Mouse (Mus musculus) embryonic facial prominence, embryonic 13.5 days (tissue): ENCODE measurements at regions not wholly inside any gene's neighbourhood (a gene's known extent, or its start where the extent isn't known, plus 50 kb on each side); places are given as distances from the start of the nearest gene placed in this dataset.

Source experiments
- ATAC-seq: fragments of 200-750 bp; cut with Nextera tagmentation; 2 replicates; pipeline ENCODE4 v1.8.0; 2017; ENCODE audit warnings: low read depth; ENCODE audit not compliant: insufficient number of reproducible peaks, insufficient read depth, low FRiP score, low TSS enrichment
- H3K27ac ChIP-seq: fragments of 300-500 bp; sonication (generic); 2 replicates; pipeline ENCODE4 v1.5.1; 2015; ENCODE audit warnings: moderate library complexity, mild to moderate bottlenecking, inconsistent platforms
- H3K27me3 ChIP-seq: fragments of 300-500 bp; sonication (generic); 2 replicates; pipeline ENCODE4 v1.6.1; 2015; ENCODE audit warnings: mild to moderate bottlenecking, inconsistent platforms
- H3K36me3 ChIP-seq: fragments of 300-500 bp; sonication (generic); 2 replicates; pipeline ENCODE4 v1.6.1; 2015; ENCODE audit warnings: mild to moderate bottlenecking, inconsistent platforms
- H3K4me1 ChIP-seq: fragments of 300-500 bp; sonication (generic); 2 replicates; pipeline ENCODE4 v1.6.1; 2015; ENCODE audit warnings: inconsistent platforms
- H3K4me2 ChIP-seq: fragments of 300-500 bp; sonication (generic); 2 replicates; pipeline ENCODE4 v1.6.1; 2015; ENCODE audit warnings: moderate library complexity, mild to moderate bottlenecking, inconsistent platforms
- H3K4me3 ChIP-seq: fragments of 300-500 bp; sonication (generic); 2 replicates; pipeline ENCODE4 v1.5.1; 2015; ENCODE audit warnings: mild to moderate bottlenecking, inconsistent platforms
- H3K9ac ChIP-seq: fragments of 300-500 bp; sonication (generic); 2 replicates; pipeline ENCODE4 v1.6.1; 2015; ENCODE audit warnings: mild to moderate bottlenecking, inconsistent platforms
- H3K9me3 ChIP-seq: fragments of 300-500 bp; sonication (generic); 2 replicates; pipeline ENCODE4 v1.6.1; 2016; ENCODE audit warnings: inconsistent platforms
- WGBS: fragments of 180-500 bp; shearing (Covaris S2); methylation state at CpG from one replicate; pipeline ENCODE4 v1.1.7; 2015; ENCODE audit warnings: mixed read lengths; 5-methylcytosine and 5-hydroxymethylcytosine counted together

DNA sequence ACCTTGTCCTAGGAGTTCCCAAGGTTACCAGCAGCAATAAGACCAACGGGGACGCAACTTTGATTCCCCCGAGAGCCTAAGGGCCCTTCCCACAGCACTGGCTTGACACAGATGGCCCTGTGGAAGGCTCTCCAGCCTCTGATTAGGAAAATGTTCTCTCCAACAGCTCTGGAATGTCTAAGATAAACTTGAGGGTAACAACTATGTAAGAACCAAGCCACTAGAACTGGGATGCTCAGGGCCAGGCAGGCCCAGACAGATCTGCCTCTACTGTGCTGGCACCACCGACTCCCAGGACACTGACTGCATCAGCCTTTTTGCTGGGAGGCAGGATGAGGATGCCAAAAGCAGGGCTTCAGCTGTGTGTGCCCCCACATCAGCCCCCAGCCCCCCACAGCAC is 61.9 kb upstream of the Laptm4a start:
- peak overlapping the region; percentile 75 for H3K27ac ChIP-seq
- H3K36me3 ChIP-seq: no peaks in the 10 kb centered on the region
- H3K4me2 ChIP-seq: no peak overlapping the region
- no peaks in the 10 kb centered on the region for H3K9me3 ChIP-seq
- no peak overlapping the region for H3K9ac ChIP-seq
- 62% methylated on average over 4 of the region's 4 CpGs for WGBS
- H3K4me3 ChIP-seq: no peak overlapping the region
- H3K27me3 ChIP-seq: no peaks in the 10 kb centered on the region
- peaks cover 48% of the 10 kb centered on the region for H3K4me1 ChIP-seq
- 0 out of 2 replicates have a peak, but pooled peaks have one; percentile 18 for ATAC-seq

DNA sequence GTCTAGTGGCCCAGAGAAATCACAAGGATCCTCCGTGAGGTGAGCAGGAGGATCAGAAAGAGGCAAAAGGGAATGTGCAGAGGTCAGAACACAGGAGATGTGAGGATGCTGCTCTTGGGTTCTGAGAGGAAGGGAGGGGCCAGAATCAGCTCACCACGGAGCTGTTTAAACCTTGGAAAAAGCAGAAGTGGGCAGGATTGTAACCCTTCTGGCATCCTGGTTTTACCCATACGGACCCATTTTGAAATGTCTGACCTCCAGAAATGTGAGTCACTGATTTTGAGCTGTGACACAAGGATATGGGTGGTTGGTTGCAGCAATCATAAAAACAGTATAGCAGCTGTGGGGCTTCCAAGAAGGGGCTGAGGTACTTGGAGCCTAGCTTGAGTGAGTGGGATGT is 56.6 kb upstream of the Laptm4a start:
- no peak overlapping the region for H3K4me2 ChIP-seq
- H3K9ac ChIP-seq: no peak overlapping the region
- H3K4me3 ChIP-seq: no peak overlapping the region
- ATAC-seq: no peak
- H3K36me3 ChIP-seq: no peaks in the 10 kb centered on the region
- H3K9me3 ChIP-seq: no peaks in the 10 kb centered on the region
- peaks cover 23% of the 10 kb centered on the region for H3K4me1 ChIP-seq
- no peak overlapping the region for H3K27ac ChIP-seq
- no peaks in the 10 kb centered on the region for H3K27me3 ChIP-seq
- 54% methylated on average over 3 of the region's 3 CpGs for WGBS

DNA sequence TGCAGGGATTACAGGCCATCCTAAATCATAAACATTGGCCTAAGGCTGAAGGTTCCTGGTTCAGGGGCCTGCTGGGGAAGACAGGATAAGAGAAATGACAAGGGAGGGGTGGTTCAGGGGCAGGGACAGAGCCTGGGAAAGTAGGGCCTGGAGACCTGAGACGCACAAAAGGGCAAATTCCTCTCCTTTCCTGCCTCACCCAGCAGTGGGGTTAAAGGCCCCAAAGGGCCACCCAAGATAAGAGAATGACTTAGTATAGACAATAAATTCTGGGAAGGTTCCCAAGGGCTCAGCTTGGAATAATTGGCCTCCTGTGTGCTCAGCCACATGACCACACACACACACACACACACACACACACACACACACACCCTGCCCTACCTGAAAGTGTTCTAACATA is 56.2 kb upstream of the Laptm4a start:
- ATAC-seq: no peak
- Histone ChIP-seq H3K9me3 (no peaks in the 10 kb centered on the region), H3K27ac (no peak overlapping the region), H3K9ac (no peak overlapping the region), H3K4me2 (no peak overlapping the region), H3K36me3 (no peaks in the 10 kb centered on the region), H3K27me3 (no peaks in the 10 kb centered on the region), H3K4me1 (peaks cover 19% of the 10 kb centered on the region; the same call in 1 of the 2 replicates), H3K4me3 (no peak overlapping the region)
- 59% methylated on average over 1 of the region's 1 CpGs for WGBS

DNA sequence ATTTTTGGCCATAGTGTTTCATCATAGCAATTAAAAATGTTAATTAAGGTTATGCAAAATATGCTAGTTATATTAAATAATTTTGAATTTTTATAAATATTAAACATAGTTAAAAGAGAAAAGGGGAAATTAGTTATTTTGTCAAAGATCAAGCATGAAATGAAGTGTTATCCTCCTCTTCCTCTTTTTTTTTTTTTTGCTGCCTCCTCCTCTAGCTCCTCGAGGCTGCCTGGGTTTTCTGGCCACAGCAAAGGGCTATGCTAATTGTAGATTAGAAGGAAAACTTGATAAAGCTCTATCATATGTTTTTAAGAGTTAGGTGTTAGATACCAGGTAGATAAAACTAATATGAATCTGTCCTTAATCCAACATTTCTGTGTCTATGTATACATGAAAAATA is 54.4 kb upstream of the Laptm4a start:
- no peaks in the 10 kb centered on the region for H3K9me3 ChIP-seq
- H3K27ac ChIP-seq: no peak overlapping the region
- H3K36me3 ChIP-seq: no peaks in the 10 kb centered on the region
- no peak for ATAC-seq
- H3K4me2 ChIP-seq: no peak overlapping the region
- no peak overlapping the region for H3K4me3 ChIP-seq
- H3K4me1 ChIP-seq: peaks cover 15% of the 10 kb centered on the region; the same call in 1 of the 2 replicates
- H3K9ac ChIP-seq: no peak overlapping the region
- 43% methylated on average over 1 of the region's 1 CpGs for WGBS
- no peaks in the 10 kb centered on the region for H3K27me3 ChIP-seq

DNA sequence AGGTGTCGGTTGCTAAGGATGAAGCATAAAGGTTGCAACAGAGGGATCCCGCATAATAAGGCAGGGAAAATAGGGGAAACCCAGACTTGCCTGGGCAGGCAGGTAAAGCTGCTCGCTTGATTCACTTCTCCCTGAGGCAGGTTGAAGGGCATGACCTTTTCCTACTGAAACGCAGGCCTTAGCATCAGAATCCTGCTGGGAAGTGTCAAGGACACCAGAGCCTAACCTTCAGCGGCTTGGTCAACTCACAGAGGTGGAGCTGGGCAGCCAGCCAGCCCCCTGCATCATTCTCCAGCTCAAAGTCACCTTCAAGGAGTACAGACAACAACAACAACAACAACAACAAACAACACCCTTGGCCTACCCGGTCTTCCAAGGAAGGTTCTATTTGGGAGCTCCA is 52.8 kb upstream of the Laptm4a start:
- no peaks in the 10 kb centered on the region for H3K27me3 ChIP-seq
- WGBS: 60% methylated on average over 6 of the region's 6 CpGs
- ATAC-seq: no peak
- no peaks in the 10 kb centered on the region for H3K9me3 ChIP-seq
- H3K36me3 ChIP-seq: no peaks in the 10 kb centered on the region
- no peak overlapping the region for H3K27ac ChIP-seq
- peaks cover 9% of the 10 kb centered on the region; the same call in 1 of the 2 replicates for H3K4me1 ChIP-seq
- H3K9ac ChIP-seq: no peak overlapping the region
- H3K4me3 ChIP-seq: no peak overlapping the region
- H3K4me2 ChIP-seq: no peak overlapping the region

DNA sequence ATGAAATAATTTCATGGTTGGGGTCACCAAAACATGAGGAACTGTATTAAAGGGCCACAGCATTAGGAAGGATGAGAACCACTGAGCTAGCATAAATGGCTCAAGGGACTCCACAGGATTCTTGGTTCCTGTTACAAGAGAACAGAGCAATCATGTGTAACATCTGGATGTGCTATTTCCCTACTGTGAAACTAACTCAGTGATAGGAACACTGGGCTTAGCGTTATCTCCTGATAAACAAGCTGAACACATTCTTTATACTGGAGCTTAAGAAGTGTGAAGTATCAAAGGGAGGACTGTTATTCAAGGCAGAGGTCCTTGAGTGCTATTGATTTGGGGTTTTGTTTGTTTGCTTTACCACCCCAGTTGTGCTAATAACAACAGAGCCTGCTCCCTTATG is 52.3 kb upstream of the Laptm4a start:
- H3K4me3 ChIP-seq: no peak overlapping the region
- no peaks in the 10 kb centered on the region for H3K9me3 ChIP-seq
- no peak overlapping the region for H3K9ac ChIP-seq
- ATAC-seq: no peak
- H3K4me1 ChIP-seq: peaks cover 11% of the 10 kb centered on the region; the same call in 1 of the 2 replicates
- H3K27me3 ChIP-seq: no peaks in the 10 kb centered on the region
- H3K4me2 ChIP-seq: no peak overlapping the region
- 68% methylated on average over 1 of the region's 1 CpGs for WGBS
- H3K36me3 ChIP-seq: no peaks in the 10 kb centered on the region
- no peak overlapping the region for H3K27ac ChIP-seq
